Mouse (Mus musculus): ENCODE data around the gene Htra2.

DNA sequence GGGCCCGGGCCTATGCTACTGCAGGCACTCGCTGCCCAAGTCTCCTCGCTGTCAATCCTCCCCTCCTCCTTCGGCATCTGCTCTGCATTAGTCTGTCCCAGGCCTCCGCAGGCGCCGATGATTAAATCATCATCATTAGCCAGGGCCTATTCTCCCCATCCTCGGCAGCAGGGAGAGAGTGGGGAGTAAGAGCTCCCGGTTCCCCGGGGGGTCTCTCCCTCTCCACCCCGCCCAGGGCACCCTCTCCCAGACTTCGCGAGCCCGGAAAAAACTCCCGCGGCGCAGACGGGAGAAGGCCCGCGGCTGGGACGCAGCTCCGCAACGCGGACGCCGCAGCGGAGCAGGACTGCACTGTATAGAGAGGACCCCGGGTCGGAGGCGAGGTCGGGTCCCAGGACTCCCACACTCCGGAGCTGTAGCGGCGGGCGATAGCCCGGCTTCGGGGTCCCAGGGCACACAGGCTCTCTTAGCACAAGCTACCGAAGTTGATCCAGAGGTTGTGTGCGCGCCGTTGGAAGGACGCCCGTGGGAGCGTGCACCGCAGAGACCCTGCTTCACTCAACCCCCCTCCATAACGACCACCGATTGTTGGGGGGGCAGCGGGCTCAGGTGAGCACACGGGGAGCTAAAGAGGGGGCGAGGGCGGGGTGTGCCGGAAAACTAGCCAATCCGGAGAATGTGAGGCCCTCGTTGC lies 22.7 kb upstream of the Htra2 start, which contains the start of gene Pcgf1:
- TF ChIP-seq CTCF (IDR thresholded peaks at IDR 0.05; ENCODE audit: control insufficient read depth, insufficient read depth, insufficient replicate concordance, low read depth, low read length) (no peak), POLR2A (IDR thresholded peaks at IDR 0.05; ENCODE audit: control insufficient read depth, low read depth, low read length) (peak; percentile 60; the same call in 1 of the 2 replicates)
